Mouse (Mus musculus) hindbrain, embryonic 13.5 days (tissue): ENCODE measurements around the gene Cdhr5. TPM values are rescaled to one million over a fixed set of nuclear protein-coding genes. Genes with fewer than 3 reads are reported as not detected.
"Not testable (repeated sequence)": the region's sequence is repeated elsewhere in the genome, so short reads cannot be mapped to it uniquely, and the experiment has no call there.

Experiments used
- ATAC-seq: fragments of 200-750 bp; cut with Nextera tagmentation; 2 replicates; pipeline ENCODE4 v1.8.0; 2017; ENCODE audit warnings: moderate TSS enrichment; ENCODE audit not compliant: low FRiP score
- H3K27ac ChIP-seq: fragments of 300-500 bp; sonication (generic); 2 replicates; pipeline ENCODE4 v1.5.1; 2015; ENCODE audit warnings: inconsistent platforms, mild to moderate bottlenecking, moderate library complexity
- H3K27me3 ChIP-seq: fragments of 300-500 bp; sonication (generic); 2 replicates; pipeline ENCODE4 v1.6.1; 2015; ENCODE audit warnings: mild to moderate bottlenecking, inconsistent platforms
- H3K36me3 ChIP-seq: fragments of 300-500 bp; sonication (generic); 2 replicates; pipeline ENCODE4 v1.6.1; 2015; ENCODE audit warnings: mild to moderate bottlenecking, inconsistent platforms
- H3K4me1 ChIP-seq: fragments of 300-500 bp; sonication (generic); replicated peaks from 2 replicates; pipeline ENCODE4 v1.6.1; 2015; ENCODE audit warnings: inconsistent platforms
- H3K4me2 ChIP-seq: fragments of 300-500 bp; sonication (generic); 2 replicates; pipeline ENCODE4 v1.6.1; 2015; ENCODE audit warnings: inconsistent platforms, mild to moderate bottlenecking, moderate library complexity
- H3K4me3 ChIP-seq: fragments of 300-500 bp; sonication (generic); 2 replicates; pipeline ENCODE4 v1.5.1; 2015; ENCODE audit warnings: mild to moderate bottlenecking, inconsistent platforms
- H3K9ac ChIP-seq: fragments of 300-500 bp; sonication (generic); 2 replicates; pipeline ENCODE4 v1.6.1; 2015; ENCODE audit warnings: mild to moderate bottlenecking, inconsistent platforms
- H3K9me3 ChIP-seq: fragments of 300-500 bp; sonication (generic); 2 replicates; pipeline ENCODE4 v1.6.1; 2016; ENCODE audit warnings: inconsistent platforms
- WGBS: fragments of 180-500 bp; shearing (Covaris S2); methylation state at CpG from one replicate; pipeline ENCODE4 v1.1.7; 2015; 5-methylcytosine and 5-hydroxymethylcytosine counted together
- polyA plus RNA-seq: library from polyadenylated mRNA; unstranded; fragments of >200 nt; fragmentation: Nextera tagmentation; extraction: Ambion mirVana; gene quantifications from 2 replicates; pipeline ENCODE4 v1.2.1, GENCODE M21; 2015

The Cdhr5 gene
- polyA plus RNA-seq, 1 experiment from 2014 or later, result not detected

DNA sequence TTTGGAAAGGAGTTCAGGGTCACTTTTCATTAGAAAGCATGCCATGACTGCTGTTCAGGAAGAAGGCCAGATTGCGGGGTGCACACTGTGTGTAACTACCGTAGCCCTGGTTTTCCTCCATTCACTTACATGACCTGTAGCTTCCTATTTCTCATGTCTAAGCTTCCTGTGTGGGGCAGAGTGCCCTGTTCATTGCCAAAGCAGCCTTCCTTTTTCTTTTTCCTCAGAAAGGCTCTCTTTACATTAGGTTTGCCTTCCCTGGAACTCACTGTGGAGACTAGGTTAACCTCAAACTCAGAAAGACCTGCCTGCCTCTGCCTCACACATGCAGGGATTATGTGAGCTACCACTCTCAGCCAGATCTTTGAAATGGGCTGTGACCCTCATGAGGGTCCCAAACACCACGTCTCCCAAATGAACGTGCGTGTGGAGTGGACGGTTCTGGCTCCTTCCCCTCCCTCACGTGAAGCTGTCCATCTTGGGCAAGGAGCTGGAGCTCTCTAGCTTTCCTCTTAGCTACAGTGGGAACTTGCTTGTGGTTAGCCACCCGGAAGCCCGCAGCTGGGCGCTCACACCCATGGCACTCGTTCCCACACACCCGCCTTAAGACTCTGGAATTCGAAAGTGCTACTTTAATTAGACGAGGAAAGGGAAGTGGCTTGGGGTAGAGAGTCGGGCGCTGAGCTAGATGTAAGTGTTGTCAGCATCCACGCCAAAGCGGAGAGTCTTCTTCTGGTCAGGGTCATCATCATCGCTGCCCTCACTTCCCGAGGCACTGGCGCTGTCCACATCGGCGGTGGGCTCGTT lies 7.9 kb downstream of the Cdhr5 start:
- Histone ChIP-seq H3K4me3 (no peak overlapping the region), H3K27me3 (no peaks in the 10 kb centered on the region), H3K9me3 (no peaks in the 10 kb centered on the region), H3K36me3 (peaks cover 9% of the 10 kb centered on the region), H3K27ac (no peak overlapping the region), H3K4me2 (no peak overlapping the region), H3K9ac (no peak overlapping the region), H3K4me1 (peaks cover 16% of the 10 kb centered on the region)
- no peak for ATAC-seq
- WGBS, result 82% methylated on average over 24 of the region's 24 CpGs

DNA sequence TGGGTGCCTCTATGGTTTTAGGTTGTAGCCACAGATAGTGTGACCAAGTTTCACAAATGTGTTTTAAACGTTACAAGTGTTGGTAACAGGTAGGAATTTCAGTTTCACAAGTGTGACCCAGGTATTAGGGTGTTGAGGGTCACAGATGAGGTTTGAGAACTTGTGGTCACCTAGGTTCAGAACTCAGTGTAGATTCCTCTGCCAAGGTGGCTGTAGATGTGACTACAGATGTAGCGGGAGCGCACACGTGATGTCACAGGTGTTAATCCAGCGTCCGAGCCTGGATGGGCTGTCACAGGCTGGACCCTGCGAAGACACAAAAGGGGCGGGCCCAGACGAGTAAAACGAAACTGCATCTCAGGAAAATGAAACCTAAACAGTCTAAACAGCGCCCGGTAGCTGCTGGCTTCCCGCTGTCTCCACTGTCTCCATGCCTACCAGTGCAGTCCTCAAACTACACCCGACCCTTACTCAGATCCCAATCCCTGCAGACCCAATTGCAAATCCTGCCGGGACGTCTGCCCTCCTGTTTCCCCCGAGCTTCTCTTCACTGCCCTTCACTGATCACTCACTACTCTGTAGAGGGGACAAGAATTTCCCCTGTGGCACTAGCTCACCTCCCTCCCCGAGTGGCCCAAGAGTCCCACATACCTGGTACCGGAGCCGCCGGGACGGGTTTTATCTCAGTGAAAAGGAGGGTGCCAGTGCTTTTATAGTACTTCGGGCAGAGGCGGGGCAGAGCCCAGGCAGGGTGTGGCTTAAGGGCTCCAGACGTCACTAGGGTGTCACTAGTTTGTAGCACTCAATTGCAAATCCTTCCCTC lies 10.6 kb downstream of the Cdhr5 start, which contains the start of gene Irf7:
TSS of gene Irf7 (minus strand) at position 743 of the 823 bp plus-strand sequence.
- Histone ChIP-seq H3K27ac (no peak within 1 kb of the TSS), H3K4me2 (peak within 1 kb of the TSS; percentile 50), H3K9me3 (no peaks in the 10 kb centered on the region), H3K27me3 (no peaks in the 10 kb centered on the region), H3K9ac (peak within 1 kb of the TSS; percentile 47), H3K4me3 (peak within 1 kb of the TSS; percentile 23), H3K4me1 (peaks cover 16% of the 10 kb centered on the region), H3K36me3 (peaks cover 36% of the 10 kb centered on the region)
- WGBS, result 16% methylated on average over 25 of the region's 25 CpGs
- peak; percentile 43; the same call in 1 of the 2 replicates for ATAC-seq

DNA sequence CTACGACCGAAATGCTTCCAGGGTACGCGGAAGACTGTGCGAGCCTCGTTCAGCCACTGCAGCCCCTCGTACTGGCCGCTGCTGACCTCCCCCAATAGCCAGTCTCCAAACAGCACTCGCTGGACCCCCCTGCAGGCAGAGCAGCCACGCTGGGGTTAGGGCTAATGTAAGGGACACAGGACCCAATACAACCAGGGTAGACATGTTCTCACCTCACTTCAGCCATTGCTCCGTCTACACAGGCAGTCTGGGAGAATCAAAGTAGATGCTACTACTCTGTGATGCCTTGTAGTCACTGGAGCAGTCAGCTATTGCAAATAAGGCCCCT lies 11.2 kb downstream of the Cdhr5 start:
- ATAC-seq, result no peak
- no peaks in the 10 kb centered on the region for H3K9me3 ChIP-seq
- H3K27ac ChIP-seq, result no peak overlapping the region
- 44% methylated on average over 11 of the region's 11 CpGs for WGBS
- no peak overlapping the region for H3K9ac ChIP-seq
- no peaks in the 10 kb centered on the region for H3K27me3 ChIP-seq
- peaks cover 16% of the 10 kb centered on the region for H3K4me1 ChIP-seq
- H3K4me3 ChIP-seq, result no peak overlapping the region; the same call in 1 of the 2 replicates
- peaks cover 42% of the 10 kb centered on the region for H3K36me3 ChIP-seq
- H3K4me2 ChIP-seq, result 0 out of 2 replicates have a peak overlapping the region, but pooled peaks have one; percentile 50

DNA sequence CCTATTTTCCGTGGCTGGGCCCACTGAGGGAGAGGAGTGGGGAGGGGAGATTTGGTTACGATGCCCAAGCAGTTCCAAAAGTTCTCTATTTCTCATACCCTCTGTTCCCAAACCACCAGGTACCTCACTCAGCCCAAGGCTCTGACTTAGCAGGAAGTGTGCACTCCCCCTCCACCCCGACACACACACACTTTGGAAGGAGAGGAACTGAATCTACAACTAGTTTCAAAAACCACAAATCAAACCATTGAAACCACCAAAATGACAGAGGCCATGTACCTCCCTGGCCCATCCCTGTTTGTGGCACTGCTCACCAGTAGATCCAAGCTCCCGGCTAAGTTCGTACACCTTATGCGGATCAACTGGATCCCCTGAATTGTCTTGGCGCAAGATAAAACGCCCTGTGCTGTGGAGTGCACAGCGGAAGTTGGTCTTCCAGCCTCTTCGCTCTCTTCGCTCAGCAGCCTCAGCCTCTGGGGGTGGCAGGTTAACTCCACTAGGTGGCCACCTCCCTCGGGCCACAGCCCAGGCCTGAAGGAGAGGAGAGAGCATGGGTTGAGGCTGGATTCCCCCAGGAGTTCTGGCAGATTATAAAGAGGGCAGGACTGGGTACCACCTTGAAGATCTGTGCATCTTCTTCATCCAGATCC lies 11.7 kb downstream of the Cdhr5 start:
- Histone ChIP-seq H3K27me3 (no peaks in the 10 kb centered on the region), H3K4me3 (no peak overlapping the region), H3K9ac (no peak overlapping the region), H3K4me1 (peaks cover 16% of the 10 kb centered on the region), H3K4me2 (no peak overlapping the region), H3K27ac (no peak overlapping the region), H3K9me3 (no peaks in the 10 kb centered on the region), H3K36me3 (peaks cover 47% of the 10 kb centered on the region)
- ATAC-seq, result no peak
- 36% methylated on average over 12 of the region's 12 CpGs for WGBS

DNA sequence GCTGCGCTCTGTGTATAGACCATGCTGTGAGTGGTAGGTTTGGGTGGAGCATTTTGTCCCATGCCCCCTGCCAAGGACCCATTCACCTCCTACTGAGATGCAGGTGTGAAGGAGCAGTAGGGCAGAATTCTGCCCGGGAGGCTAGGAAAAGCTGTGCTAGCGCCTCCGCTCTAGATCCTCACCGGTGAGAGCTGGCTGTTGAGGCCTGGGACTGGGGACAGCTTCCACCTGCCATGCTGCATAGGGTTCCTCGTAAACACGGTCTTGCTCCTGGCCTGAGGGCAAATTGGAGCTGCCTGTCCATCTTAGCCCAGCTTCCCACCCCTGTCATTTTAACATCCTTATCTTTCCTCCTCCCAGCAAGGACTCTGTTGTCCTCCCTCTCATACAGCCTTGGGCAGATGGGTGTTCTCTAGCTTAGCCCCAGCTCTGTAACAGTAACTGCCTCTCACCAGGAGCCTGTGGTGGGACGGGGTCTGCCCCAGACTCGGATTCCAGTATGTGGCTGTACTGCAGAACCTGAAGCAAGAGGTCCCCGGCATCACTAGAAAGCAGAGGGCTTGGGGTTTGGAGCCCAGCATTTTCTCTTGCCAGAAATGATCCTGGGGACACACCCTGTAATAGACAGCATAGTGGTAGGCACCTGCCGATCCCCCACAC lies 12.4 kb downstream of the Cdhr5 start:
- peaks cover 54% of the 10 kb centered on the region for H3K36me3 ChIP-seq
- H3K9ac ChIP-seq, result no peak overlapping the region
- WGBS, result 78% methylated on average over 11 of the region's 11 CpGs
- no peak overlapping the region for H3K4me3 ChIP-seq
- H3K9me3 ChIP-seq, result no peaks in the 10 kb centered on the region
- no peaks in the 10 kb centered on the region for H3K27me3 ChIP-seq
- H3K4me2 ChIP-seq, result no peak overlapping the region
- peaks cover 16% of the 10 kb centered on the region for H3K4me1 ChIP-seq
- no peak overlapping the region for H3K27ac ChIP-seq
- no peak for ATAC-seq

DNA sequence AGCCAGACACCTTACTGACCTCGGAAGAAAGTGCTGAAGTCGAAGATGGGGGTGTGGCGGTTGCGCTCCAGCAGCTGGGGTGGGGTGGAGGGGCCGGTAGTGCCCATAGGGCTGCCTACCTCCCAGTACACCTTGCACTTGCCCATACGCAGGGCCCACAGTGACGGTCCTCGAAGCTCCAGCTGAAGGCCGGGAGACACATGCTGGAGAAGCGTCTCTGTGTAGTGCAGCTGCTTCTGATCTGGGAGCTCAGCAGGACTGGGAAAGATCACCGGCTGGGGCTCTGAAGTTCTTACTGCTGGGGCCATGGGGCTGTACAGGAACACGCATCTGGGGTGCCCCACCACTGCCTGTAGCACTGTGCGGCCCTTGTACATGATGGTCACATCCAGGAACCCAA lies 12.9 kb downstream of the Cdhr5 start:
- Histone ChIP-seq H3K9ac (no peak overlapping the region), H3K27ac (no peak overlapping the region), H3K4me2 (no peak overlapping the region), H3K9me3 (no peaks in the 10 kb centered on the region), H3K27me3 (no peaks in the 10 kb centered on the region), H3K4me1 (peaks cover 16% of the 10 kb centered on the region), H3K36me3 (peaks cover 59% of the 10 kb centered on the region), H3K4me3 (no peak overlapping the region)
- 88% methylated on average over 13 of the region's 13 CpGs for WGBS
- no peak for ATAC-seq

DNA sequence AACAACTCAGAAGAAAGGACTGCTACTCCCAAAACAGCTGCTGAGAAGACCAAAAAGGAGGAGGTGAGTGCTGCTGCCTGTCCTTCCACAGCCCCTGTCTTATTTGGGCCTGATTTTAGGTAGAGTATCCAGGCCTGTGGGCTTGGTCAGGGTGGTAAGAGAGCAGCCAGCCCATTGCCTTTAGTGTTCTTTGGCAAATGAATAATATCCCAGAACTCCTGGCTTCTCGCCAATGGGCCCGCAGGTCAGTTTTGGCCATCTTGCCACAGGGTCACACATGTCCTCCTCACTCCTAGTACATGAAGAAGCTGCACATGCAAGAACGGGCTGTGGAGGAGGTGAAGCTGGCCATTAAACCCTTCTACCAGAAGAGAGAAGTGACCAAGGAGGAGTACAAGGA lies 15.1 kb downstream of the Cdhr5 start:
- Histone ChIP-seq H3K4me3 (no peak overlapping the region), H3K4me1 (peaks cover 15% of the 10 kb centered on the region), H3K36me3 (peaks cover 81% of the 10 kb centered on the region), H3K27ac (no peak overlapping the region), H3K4me2 (no peak overlapping the region), H3K9me3 (no peaks in the 10 kb centered on the region), H3K27me3 (no peaks in the 10 kb centered on the region), H3K9ac (no peak overlapping the region)
- WGBS, result 94% methylated on average over 3 of the region's 3 CpGs
- ATAC-seq, result no peak

DNA sequence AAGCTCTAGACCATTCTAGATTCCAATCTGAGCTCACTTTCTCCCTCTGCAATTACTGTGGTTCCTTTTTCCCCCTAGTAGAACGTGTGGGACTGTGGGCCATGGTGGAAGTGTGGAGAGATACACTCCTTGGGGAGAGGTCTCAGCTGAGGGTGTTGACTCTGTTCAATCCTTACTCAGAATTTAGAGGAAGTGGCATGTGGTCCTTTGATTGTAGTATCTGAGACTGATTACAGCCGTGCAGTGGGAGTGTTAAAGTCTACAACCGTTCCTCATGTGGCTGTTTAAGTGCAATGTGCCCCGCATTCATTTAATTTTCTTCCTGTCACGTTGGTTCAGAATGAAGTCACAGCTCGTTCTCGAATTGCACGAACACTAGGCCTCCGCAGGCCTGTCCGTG lies 20.4 kb downstream of the Cdhr5 start:
- WGBS, result 94% methylated on average over 10 of the region's 10 CpGs

DNA sequence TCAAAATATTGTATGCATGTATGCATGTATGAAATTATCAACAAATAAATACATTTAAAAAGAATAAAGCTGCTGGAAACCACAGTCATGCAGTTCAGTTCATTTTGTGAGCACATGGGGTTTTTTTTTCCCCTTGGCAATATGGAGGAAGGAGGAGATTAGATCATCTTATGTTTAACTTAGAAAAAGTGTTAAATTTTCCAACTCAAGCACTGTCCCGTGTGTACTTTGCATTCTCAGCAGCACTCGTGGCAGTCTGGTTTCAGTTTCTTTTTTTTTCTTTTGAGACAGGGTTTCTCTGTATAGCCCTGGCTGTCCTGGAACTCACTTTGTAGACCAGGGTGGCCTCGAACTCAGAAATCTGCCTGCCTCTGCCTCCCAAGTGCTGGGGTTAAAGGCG lies 26.1 kb downstream of the Cdhr5 start:
- not testable (repeated sequence) for H3K27me3 ChIP-seq, H3K9me3 ChIP-seq, H3K4me1 ChIP-seq, ATAC-seq, H3K9ac ChIP-seq, H3K4me3 ChIP-seq, H3K27ac ChIP-seq, H3K4me2 ChIP-seq
- H3K36me3 ChIP-seq, result peaks cover 93% of the 10 kb centered on the region
- 92% methylated on average over 4 of the region's 4 CpGs for WGBS

More for the DNA sequence above, 20.4 kb downstream of the Cdhr5 start:
- Histone ChIP-seq H3K9me3 (no peaks in the 10 kb centered on the region), H3K4me1 (no peaks in the 10 kb centered on the region), H3K27me3 (no peaks in the 10 kb centered on the region), H3K4me2 (no peak overlapping the region), H3K4me3 (no peak overlapping the region), H3K36me3 (peaks cover 93% of the 10 kb centered on the region), H3K27ac (no peak overlapping the region), H3K9ac (no peak overlapping the region)
- no peak for ATAC-seq

DNA sequence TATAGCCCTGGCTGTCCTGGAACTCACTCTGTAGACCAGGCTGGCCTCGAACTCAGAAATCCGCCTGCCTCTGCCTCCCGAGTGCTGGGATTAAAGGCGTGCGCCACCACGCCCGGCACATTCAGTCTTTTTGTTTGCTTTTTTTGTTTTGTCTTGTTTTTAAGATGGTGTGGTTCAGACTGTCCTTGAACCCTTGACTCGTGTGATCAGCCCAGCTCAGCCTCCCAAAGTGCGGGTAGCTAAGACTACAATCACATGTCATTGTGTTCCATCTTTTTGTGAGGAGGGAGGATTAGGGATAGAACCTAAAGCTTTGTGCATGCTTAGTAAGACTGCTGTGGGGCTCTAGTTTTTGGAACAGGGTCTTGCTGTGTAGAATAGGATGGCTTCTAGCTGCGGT lies 45.0 kb downstream of the Cdhr5 start:
- Histone ChIP-seq H3K27me3 (no peaks in the 10 kb centered on the region), H3K36me3 (peaks cover 55% of the 10 kb centered on the region), H3K4me2 (no peak overlapping the region), H3K4me1 (peaks cover 24% of the 10 kb centered on the region), H3K9me3 (no peaks in the 10 kb centered on the region), H3K27ac (no peak overlapping the region), H3K4me3 (no peak overlapping the region), H3K9ac (no peak overlapping the region)
- WGBS, result 91% methylated on average over 10 of the region's 10 CpGs
- ATAC-seq, result no peak

DNA sequence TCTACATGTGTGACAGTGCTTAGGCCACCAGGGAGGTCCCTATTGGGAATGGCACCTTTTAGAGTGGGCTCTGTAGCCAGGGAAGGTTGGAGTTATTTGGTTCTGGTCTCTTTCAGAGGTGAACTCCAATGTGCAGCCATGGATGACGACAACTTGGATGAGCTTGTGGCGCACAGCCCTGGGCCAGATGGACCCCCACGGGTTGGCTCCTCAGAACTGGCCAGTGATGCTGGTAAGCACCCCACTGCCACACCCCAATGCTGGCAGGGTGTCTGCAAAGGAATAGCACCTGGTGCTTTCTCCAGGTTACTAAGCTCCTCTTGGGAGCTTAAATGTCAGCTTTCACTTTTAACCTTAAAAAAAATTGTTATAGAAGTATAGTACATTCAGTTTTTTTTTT lies 45.5 kb downstream of the Cdhr5 start:
- H3K36me3 ChIP-seq, result peaks cover 54% of the 10 kb centered on the region
- H3K9me3 ChIP-seq, result no peaks in the 10 kb centered on the region
- no peaks in the 10 kb centered on the region for H3K27me3 ChIP-seq
- WGBS, result 94% methylated on average over 3 of the region's 3 CpGs
- no peak overlapping the region for H3K4me2 ChIP-seq
- H3K4me1 ChIP-seq, result peaks cover 24% of the 10 kb centered on the region
- H3K9ac ChIP-seq, result no peak overlapping the region; the same call in 1 of the 2 replicates
- no peak overlapping the region for H3K4me3 ChIP-seq
- ATAC-seq, result no peak
- H3K27ac ChIP-seq, result no peak overlapping the region

DNA sequence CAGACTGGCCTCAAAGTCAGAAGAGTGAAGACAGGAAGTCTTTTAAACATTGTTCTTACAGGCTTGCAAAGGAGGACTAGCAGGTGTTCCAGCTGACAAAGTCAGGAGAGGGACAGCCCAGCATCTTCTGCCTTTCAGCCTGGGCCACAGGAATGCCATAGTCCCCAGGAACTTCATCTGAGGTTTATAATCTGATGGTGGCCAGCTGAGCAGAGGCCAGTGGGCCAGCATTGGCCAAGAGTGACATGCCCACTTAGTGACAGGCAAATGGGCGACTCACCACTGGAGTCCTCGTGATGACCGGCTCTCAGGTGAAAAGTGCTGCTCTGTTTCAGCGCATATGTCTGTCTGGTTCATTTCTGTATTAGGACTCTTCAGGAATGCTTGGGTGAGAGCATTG lies 46.0 kb downstream of the Cdhr5 start:
- Histone ChIP-seq H3K27me3 (no peaks in the 10 kb centered on the region), H3K36me3 (peaks cover 49% of the 10 kb centered on the region), H3K4me2 (peak overlapping the region; percentile 86), H3K9ac (peak overlapping the region; percentile 39), H3K4me3 (peak overlapping the region; percentile 2; the same call in 1 of the 2 replicates), H3K4me1 (peaks cover 24% of the 10 kb centered on the region), H3K27ac (no peak overlapping the region), H3K9me3 (no peaks in the 10 kb centered on the region)
- no peak for ATAC-seq
- WGBS, result 94% methylated on average over 4 of the region's 4 CpGs
